Mouse (Mus musculus) embryonic facial prominence, embryonic 10.5 days (tissue): ENCODE data around the gene Ggta1. TPM values are rescaled to one million over a fixed set of nuclear protein-coding genes. Genes with fewer than 3 reads are reported as not detected.

Experiments used
- DNase-seq: peaks from one replicate; pipeline ENCODE4 v3.0.0-alpha.2; 2017; ENCODE audit warnings: low spot score
- H3K27ac ChIP-seq: fragments of 300-500 bp; sonication (generic); replicated peaks from 2 replicates; pipeline ENCODE4 v1.5.1; 2016; ENCODE audit warnings: mild to moderate bottlenecking
- H3K27me3 ChIP-seq: fragments of 300-500 bp; sonication (generic); replicated peaks from 2 replicates; pipeline ENCODE4 v1.6.1; 2016; ENCODE audit warnings: low read depth, mild to moderate bottlenecking; ENCODE audit not compliant: poor library complexity, severe bottlenecking
- H3K36me3 ChIP-seq: fragments of 300-500 bp; sonication (generic); replicated peaks from 2 replicates; pipeline ENCODE4 v1.6.1; 2016; ENCODE audit warnings: mild to moderate bottlenecking, moderate library complexity
- H3K4me1 ChIP-seq: fragments of 300-500 bp; sonication (generic); 2 replicates; pipeline ENCODE4 v1.6.1; 2016
- H3K4me3 ChIP-seq: fragments of 300-500 bp; sonication (generic); 2 replicates; pipeline ENCODE4 v1.5.1; 2016; ENCODE audit warnings: mild to moderate bottlenecking, moderate library complexity
- H3K9me3 ChIP-seq: fragments of 300-500 bp; sonication (generic); 2 replicates; pipeline ENCODE4 v1.6.1; 2016; ENCODE audit warnings: mild to moderate bottlenecking
- WGBS: fragments of 180-500 bp; shearing (Covaris S2); methylation state at CpG from one replicate; pipeline ENCODE4 v1.1.7; 2016; 5-methylcytosine and 5-hydroxymethylcytosine counted together
- polyA plus RNA-seq: library from polyadenylated mRNA; unstranded; fragments of >200 nt; fragmentation: Nextera tagmentation; extraction: Ambion mirVana; gene quantifications from 2 replicates; pipeline ENCODE4 v1.2.1, GENCODE M21; 2016

Ggta1 gene
- polyA plus RNA-seq, 1 experiment from 2014 or later: 8.0 TPM

DNA sequence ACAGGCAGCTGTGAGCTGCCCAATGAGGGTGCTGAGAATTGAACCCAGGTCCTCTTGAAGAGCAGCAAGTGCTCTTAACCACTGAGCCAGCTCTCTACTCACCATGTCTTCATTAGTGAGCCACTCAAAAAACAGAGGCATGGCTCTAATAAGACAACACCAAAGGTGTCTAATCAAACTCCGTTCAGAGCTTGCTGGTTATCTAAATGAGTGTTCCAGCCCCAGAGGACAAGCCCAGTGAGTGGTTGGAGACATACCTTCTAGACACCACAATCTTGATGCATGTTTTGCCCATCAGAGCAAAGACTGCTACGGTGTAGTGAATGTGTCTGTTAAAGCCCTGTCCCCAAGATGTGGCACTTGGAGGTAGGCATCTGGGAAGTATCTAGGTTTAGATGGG, 43.4 kb downstream of the Ggta1 start:
- H3K4me1 ChIP-seq: no peaks in the 10 kb centered on the region
- no peaks in the 10 kb centered on the region for H3K27me3 ChIP-seq
- H3K4me3 ChIP-seq: no peak overlapping the region
- peaks cover 14% of the 10 kb centered on the region for H3K36me3 ChIP-seq
- DNase-seq: no peak
- 89% methylated on average over 2 of the region's 2 CpGs for WGBS
- peaks cover 8% of the 10 kb centered on the region; the same call in 1 of the 2 replicates for H3K9me3 ChIP-seq
- H3K27ac ChIP-seq: no peak overlapping the region

DNA sequence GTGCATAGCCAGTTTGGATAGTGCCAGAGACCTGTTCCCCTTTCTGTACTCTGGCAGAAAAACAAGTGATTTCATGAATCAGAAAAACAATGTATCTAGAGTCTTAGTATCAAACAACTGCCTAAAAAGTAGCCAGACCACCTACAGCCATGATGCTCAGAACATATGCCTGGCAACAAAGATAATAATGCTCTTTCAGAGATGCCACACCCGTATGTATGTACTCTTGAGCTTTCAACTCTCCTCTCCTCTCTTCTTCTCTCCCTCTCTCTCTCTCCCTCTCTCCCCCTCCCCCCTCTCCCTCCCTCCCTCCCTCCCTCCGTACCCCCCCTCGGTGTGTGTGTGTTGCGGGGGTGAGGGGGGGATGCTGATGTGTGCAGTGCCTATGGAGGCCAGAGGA, 43.8 kb downstream of the Ggta1 start:
- Histone ChIP-seq H3K9me3 (peaks cover 8% of the 10 kb centered on the region; the same call in 1 of the 2 replicates), H3K27ac (no peak overlapping the region), H3K4me1 (no peaks in the 10 kb centered on the region), H3K27me3 (no peaks in the 10 kb centered on the region), H3K4me3 (no peak overlapping the region), H3K36me3 (peaks cover 14% of the 10 kb centered on the region)
- no peak for DNase-seq
- WGBS: 93% methylated on average over 4 of the region's 4 CpGs

DNA sequence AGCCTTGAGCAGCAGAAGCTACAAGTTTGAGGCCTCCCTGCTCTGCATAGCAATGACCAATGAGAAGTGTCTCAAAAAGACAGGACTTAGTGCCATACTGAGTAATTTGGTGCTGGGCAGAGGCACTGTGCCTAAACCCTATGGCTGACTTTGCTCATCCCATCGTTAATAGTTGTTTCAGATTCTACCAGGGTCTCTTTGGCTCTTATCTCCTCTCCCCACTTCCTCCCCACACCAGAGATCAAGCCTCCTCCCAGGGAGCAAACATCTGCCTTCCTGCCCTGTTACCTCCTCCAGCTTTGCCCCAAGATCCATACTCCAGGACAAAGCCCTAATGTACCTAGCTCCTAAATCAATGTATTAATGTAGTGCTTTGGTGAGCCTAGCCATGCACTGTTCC, 45.8 kb downstream of the Ggta1 start:
- H3K4me3 ChIP-seq: no peak overlapping the region
- H3K27ac ChIP-seq: no peak overlapping the region
- H3K4me1 ChIP-seq: peaks cover 9% of the 10 kb centered on the region
- peaks cover 14% of the 10 kb centered on the region for H3K36me3 ChIP-seq
- WGBS: 85% methylated on average over 1 of the region's 1 CpGs
- DNase-seq: no peak
- H3K27me3 ChIP-seq: no peaks in the 10 kb centered on the region
- peaks cover 8% of the 10 kb centered on the region; the same call in 1 of the 2 replicates for H3K9me3 ChIP-seq

DNA sequence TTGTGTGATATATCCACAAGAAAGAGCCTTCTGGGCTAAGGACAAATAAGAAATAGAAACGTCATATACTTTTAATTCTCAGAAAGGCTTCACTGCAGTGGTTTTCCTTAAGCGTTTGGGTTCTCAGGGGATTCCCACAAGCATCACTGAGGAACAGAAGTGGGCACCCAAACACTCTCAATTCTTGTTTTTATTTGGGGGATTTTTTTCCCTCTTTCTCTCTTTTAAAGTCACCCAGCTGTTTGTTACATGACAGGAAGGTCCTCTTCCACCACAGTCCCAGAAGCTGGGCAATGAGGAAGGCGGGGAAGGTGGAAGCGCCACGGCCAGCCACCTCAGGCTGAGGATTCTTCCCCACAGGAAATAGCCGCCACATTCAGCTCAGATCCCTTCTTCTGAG, 46.6 kb downstream of the Ggta1 start:
- Histone ChIP-seq H3K27me3 (no peaks in the 10 kb centered on the region), H3K36me3 (peaks cover 14% of the 10 kb centered on the region), H3K4me3 (no peak overlapping the region), H3K4me1 (peaks cover 9% of the 10 kb centered on the region), H3K27ac (no peak overlapping the region), H3K9me3 (peaks cover 8% of the 10 kb centered on the region; the same call in 1 of the 2 replicates)
- 85% methylated on average over 6 of the region's 6 CpGs for WGBS
- DNase-seq: no peak

GRCm38 (mm10) chr2:35412810-35413209, 50.2 kb downstream of the Ggta1 start:
- H3K4me3 ChIP-seq: no peak overlapping the region
- 94% methylated on average over 3 of the region's 3 CpGs for WGBS
- H3K27me3 ChIP-seq: no peaks in the 10 kb centered on the region
- no peaks in the 10 kb centered on the region for H3K9me3 ChIP-seq
- no peak for DNase-seq
- peaks cover 9% of the 10 kb centered on the region for H3K4me1 ChIP-seq
- no peaks in the 10 kb centered on the region for H3K36me3 ChIP-seq
- H3K27ac ChIP-seq: 0 out of 2 replicates have a peak overlapping the region, but pooled peaks have one; percentile 10

DNA sequence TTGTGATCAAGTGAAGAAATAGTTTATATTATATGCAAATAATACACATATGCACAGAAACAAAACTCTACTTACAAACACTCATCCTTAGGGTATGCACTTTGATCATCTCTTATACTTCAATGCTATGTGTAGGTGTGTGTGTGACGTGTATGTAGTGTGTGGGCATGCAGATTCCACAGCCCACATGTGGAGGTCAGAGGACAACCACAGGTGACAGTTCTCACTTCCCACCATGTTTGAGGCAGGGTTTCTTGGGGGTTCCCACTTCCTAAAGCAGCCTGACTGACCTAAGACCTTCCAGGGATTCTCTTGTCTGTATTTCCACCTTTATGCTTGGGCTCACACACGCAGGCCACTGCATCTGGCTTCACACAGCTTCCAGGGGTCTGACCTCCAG, 50.8 kb downstream of the Ggta1 start:
- H3K27me3 ChIP-seq: no peaks in the 10 kb centered on the region
- no peak for DNase-seq
- no peak overlapping the region for H3K27ac ChIP-seq
- H3K36me3 ChIP-seq: no peaks in the 10 kb centered on the region
- peaks cover 12% of the 10 kb centered on the region for H3K4me1 ChIP-seq
- 86% methylated on average over 2 of the region's 2 CpGs for WGBS
- no peaks in the 10 kb centered on the region for H3K9me3 ChIP-seq
- no peak overlapping the region for H3K4me3 ChIP-seq

DNA sequence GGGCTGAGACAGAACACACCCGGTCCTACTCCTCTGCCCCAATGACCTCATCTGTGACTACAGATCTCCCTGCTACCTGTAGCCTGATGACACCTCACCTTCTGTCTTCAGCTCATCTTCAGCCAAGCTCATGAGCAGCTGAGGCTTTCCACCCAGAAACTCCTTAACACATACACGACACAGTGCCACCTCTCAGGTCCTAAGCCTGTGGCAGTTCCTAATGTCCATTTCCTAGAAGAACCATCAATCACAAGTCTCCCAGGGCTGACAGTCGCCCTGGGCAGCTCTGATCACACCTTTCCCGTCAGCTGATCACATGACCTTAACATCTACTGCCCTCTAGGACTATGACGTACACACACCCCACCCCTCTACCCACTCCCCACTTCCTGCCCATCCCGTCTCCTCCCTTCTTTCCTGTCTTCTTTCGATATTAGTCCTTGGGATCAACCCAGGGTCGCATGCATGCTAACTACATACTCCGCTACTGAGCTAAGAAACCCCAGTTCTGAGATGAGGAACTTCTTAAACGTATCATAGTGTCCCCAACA, 51.3 kb downstream of the Ggta1 start:
- no peak overlapping the region for H3K4me3 ChIP-seq
- DNase-seq: no peak
- H3K9me3 ChIP-seq: no peaks in the 10 kb centered on the region
- no peaks in the 10 kb centered on the region for H3K36me3 ChIP-seq
- H3K4me1 ChIP-seq: peaks cover 12% of the 10 kb centered on the region
- H3K27ac ChIP-seq: no peak overlapping the region
- H3K27me3 ChIP-seq: no peaks in the 10 kb centered on the region
- WGBS: 79% methylated on average over 10 of the region's 10 CpGs

DNA sequence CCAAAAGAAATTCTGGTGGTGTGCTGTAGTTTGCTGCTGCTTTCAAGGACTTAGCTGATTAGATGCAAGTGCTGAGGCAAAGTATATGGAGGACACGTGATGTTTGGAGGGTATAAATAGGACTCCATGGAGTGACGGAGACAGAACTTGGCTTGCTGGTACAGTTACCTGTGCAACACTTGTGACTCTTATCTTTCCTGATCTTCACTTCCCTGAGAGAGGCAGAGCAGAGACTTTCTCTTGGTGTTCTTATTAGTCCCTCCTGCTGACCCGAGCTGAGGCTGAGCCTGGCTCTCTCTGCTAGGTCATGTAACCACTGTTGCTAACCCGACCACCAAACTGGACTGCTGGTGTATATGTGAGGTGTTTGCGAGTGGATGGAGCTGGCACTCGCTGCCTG, 53.6 kb downstream of the Ggta1 start:
- no peaks in the 10 kb centered on the region for H3K9me3 ChIP-seq
- H3K4me1 ChIP-seq: peaks cover 15% of the 10 kb centered on the region
- H3K27me3 ChIP-seq: no peaks in the 10 kb centered on the region
- DNase-seq: no peak
- no peaks in the 10 kb centered on the region for H3K36me3 ChIP-seq
- no peak overlapping the region for H3K27ac ChIP-seq
- 87% methylated on average over 6 of the region's 6 CpGs for WGBS
- no peak overlapping the region for H3K4me3 ChIP-seq

DNA sequence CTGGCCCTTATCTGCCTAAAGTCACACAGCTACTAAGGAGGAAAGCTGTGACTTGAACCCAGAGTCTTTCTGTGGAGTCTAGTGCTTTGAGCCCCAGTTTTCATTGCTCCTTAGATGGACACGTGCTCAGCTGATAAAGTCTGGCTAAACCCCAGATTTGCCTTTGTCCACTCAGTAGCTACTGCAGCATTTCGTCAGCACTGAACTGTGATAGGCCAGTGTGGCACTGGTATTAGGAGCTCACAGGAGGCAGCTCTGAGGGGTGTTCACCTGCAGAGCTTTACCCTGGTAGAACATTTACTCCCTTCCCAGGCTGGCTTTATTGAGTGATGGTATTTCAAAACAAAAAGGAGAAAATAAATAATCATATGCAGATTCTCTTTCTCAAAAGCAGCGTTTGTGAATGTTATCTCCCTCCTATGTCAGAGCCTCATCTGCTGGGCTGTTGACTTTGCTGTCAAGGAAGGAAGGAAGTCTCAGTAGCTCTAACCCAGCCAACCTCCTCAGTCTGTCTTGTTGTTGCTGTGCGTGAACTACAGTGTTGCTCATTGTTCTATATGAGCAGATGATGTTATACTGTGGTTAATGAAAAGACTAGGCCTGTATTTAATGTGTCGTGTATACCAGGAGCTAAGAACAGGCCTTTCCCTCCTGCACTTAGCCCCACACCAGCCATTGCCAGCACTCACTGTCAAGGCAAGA, 54.5 kb downstream of the Ggta1 start:
- Histone ChIP-seq H3K27me3 (no peaks in the 10 kb centered on the region), H3K27ac (no peak overlapping the region), H3K4me3 (no peak overlapping the region), H3K36me3 (no peaks in the 10 kb centered on the region), H3K4me1 (peaks cover 11% of the 10 kb centered on the region), H3K9me3 (no peaks in the 10 kb centered on the region)
- DNase-seq: no peak
- 85% methylated on average over 5 of the region's 5 CpGs for WGBS

DNA sequence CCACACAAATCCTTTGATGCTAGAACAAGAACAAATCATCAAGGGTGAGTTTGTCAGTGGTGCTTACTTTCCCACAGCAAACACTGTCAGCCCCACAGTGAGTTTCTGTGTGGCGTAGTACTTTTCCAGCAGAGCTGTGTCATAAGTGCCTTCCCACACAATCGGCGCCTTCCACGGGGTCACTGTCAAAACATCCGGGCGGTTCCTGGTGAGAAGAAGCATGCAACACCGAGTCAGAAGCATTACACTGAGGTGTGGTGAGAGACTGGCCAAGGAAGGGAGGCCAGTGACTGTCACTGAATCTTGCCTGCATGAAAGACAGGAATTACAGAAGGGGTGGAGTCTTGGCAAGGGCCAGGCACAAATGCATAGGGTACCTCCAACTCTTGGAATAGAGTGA, 55.2 kb downstream of the Ggta1 start:
- peaks cover 6% of the 10 kb centered on the region; the same call in 1 of the 2 replicates for H3K4me1 ChIP-seq
- DNase-seq: no peak
- no peaks in the 10 kb centered on the region for H3K27me3 ChIP-seq
- no peaks in the 10 kb centered on the region for H3K9me3 ChIP-seq
- H3K36me3 ChIP-seq: no peaks in the 10 kb centered on the region
- WGBS: 88% methylated on average over 7 of the region's 7 CpGs
- no peak overlapping the region for H3K4me3 ChIP-seq
- H3K27ac ChIP-seq: no peak overlapping the region

GRCm38 (mm10) chr2:35407266-35407665, 55.8 kb downstream of the Ggta1 start:
- peak; percentile 4 for DNase-seq
- H3K36me3 ChIP-seq: peaks cover 3% of the 10 kb centered on the region; the same call in 1 of the 2 replicates
- WGBS: 81% methylated on average over 6 of the region's 6 CpGs
- H3K27ac ChIP-seq: no peak overlapping the region
- H3K9me3 ChIP-seq: no peaks in the 10 kb centered on the region
- peaks cover 6% of the 10 kb centered on the region; the same call in 1 of the 2 replicates for H3K4me1 ChIP-seq
- no peak overlapping the region for H3K4me3 ChIP-seq
- no peaks in the 10 kb centered on the region for H3K27me3 ChIP-seq

- H3K27me3 ChIP-seq: no peaks in the 10 kb centered on the region
- H3K27ac ChIP-seq: no peak overlapping the region
- DNase-seq: no peak
- no peak overlapping the region for H3K4me3 ChIP-seq
- no peaks in the 10 kb centered on the region for H3K9me3 ChIP-seq
- 79% methylated on average over 1 of the region's 1 CpGs for WGBS
- H3K4me1 ChIP-seq: peaks cover 6% of the 10 kb centered on the region; the same call in 1 of the 2 replicates
- H3K36me3 ChIP-seq: peaks cover 5% of the 10 kb centered on the region; the same call in 1 of the 2 replicates
Measured at GRCm38 (mm10) chr2:35406611-35407010, 56.4 kb downstream of the Ggta1 start.

- WGBS: 93% methylated on average over 16 of the region's 16 CpGs
- no peak overlapping the region for H3K4me3 ChIP-seq
- H3K27me3 ChIP-seq: no peaks in the 10 kb centered on the region
- no peaks in the 10 kb centered on the region for H3K9me3 ChIP-seq
- H3K4me1 ChIP-seq: peaks cover 11% of the 10 kb centered on the region; the same call in 1 of the 2 replicates
- peaks cover 5% of the 10 kb centered on the region; the same call in 1 of the 2 replicates for H3K36me3 ChIP-seq
- DNase-seq: no peak
- H3K27ac ChIP-seq: no peak overlapping the region
Measured at GRCm38 (mm10) chr2:35402391-35402790, 60.6 kb downstream of the Ggta1 start.
